Mouse (Mus musculus): ENCODE data around the gene Npcd.
"Not testable (repeated sequence)": the region's sequence is repeated elsewhere in the genome, so short reads cannot be mapped to it uniquely, and the experiment has no call there.

The Npcd gene

GRCm38 (mm10) chr15:79830388-79830787 is 3.6 kb downstream of the Npcd start:
- DNase-seq (ENCODE audit: low spot score): peak; percentile 69

GRCm38 (mm10) chr15:79829431-79829830 is 4.6 kb downstream of the Npcd start:
- DNase-seq (ENCODE audit: low spot score): no peak

- no peak for DNase-seq (ENCODE audit: low spot score)
Measured at GRCm38 (mm10) chr15:79828366-79829035, 5.5 kb downstream of the Npcd start.

- DNase-seq (ENCODE audit: low spot score): no peak
Measured at GRCm38 (mm10) chr15:79827778-79828210, 6.2 kb downstream of the Npcd start.

GRCm38 (mm10) chr15:79827061-79827777 is 6.8 kb downstream of the Npcd start:
- no peak for DNase-seq (ENCODE audit: low spot score)

GRCm38 (mm10) chr15:79826221-79826935 is 7.7 kb downstream of the Npcd start:
- DNase-seq (ENCODE audit: low spot score): no peak

GRCm38 (mm10) chr15:79825146-79825825 is 8.8 kb downstream of the Npcd start:
- DNase-seq (ENCODE audit: low spot score): no peak

GRCm38 (mm10) chr15:79823588-79824280 is 10.3 kb downstream of the Npcd start:
- peak; percentile 56 for DNase-seq (ENCODE audit: low spot score)

- DNase-seq (ENCODE audit: low spot score): no peak
Measured at GRCm38 (mm10) chr15:79822265-79823199, 11.5 kb downstream of the Npcd start.

GRCm38 (mm10) chr15:79818325-79818724 is 15.7 kb downstream of the Npcd start:
- no peak for DNase-seq (ENCODE audit: low spot score)

GRCm38 (mm10) chr15:79813666-79814258 is 20.3 kb downstream of the Npcd start:
- no peak for DNase-seq (ENCODE audit: low spot score)

GRCm38 (mm10) chr15:79812840-79813239 is 21.2 kb downstream of the Npcd start:
- not testable (repeated sequence) for DNase-seq (ENCODE audit: low spot score)

GRCm38 (mm10) chr15:79810997-79811396 is 23.0 kb downstream of the Npcd start:
- no peak for DNase-seq (ENCODE audit: low spot score)

- DNase-seq (ENCODE audit: low spot score): no peak
Measured at GRCm38 (mm10) chr15:79810061-79810460, 24.0 kb downstream of the Npcd start.

GRCm38 (mm10) chr15:79808658-79809057 is 25.4 kb downstream of the Npcd start:
- DNase-seq (ENCODE audit: low spot score): no peak

GRCm38 (mm10) chr15:79808114-79808513 is 25.9 kb downstream of the Npcd start:
- DNase-seq (ENCODE audit: low spot score): peak; percentile 50

GRCm38 (mm10) chr15:79807050-79807449 is 27.0 kb downstream of the Npcd start:
- DNase-seq (ENCODE audit: low spot score): no peak

- DNase-seq (ENCODE audit: low spot score): no peak
Measured at GRCm38 (mm10) chr15:79805246-79805645, 28.8 kb downstream of the Npcd start.

GRCm38 (mm10) chr15:79804352-79805071 is 29.5 kb downstream of the Npcd start, which contains the start of gene Nptxr:
TSS of gene Nptxr (minus strand) at chr15:79804766.
- peak; percentile 43 for DNase-seq (ENCODE audit: low spot score)

Data from urinary bladder, postnatal 25 days (tissue).